Mouse (Mus musculus) hindbrain, embryonic 15.5 days (tissue): ENCODE data around the gene Rps19bp1. TPM values are rescaled to one million over a fixed set of nuclear protein-coding genes. Genes with fewer than 3 reads are reported as not detected.
A peak's percentile ranks its signal among the peaks of the same experiment; 100 is the strongest.

Experiments used
- ATAC-seq: fragments of 200-750 bp; cut with Nextera tagmentation; 2 replicates; pipeline ENCODE4 v1.8.0; 2017; ENCODE audit warnings: low read depth, moderate number of reproducible peaks, moderate TSS enrichment; ENCODE audit not compliant: low FRiP score
- H3K27ac ChIP-seq: fragments of 300-500 bp; sonication (generic); replicated peaks from 2 replicates; pipeline ENCODE4 v1.5.1; 2015; ENCODE audit warnings: mild to moderate bottlenecking, inconsistent platforms
- H3K27me3 ChIP-seq: fragments of 300-500 bp; sonication (generic); 2 replicates; pipeline ENCODE4 v1.6.1; 2015; ENCODE audit warnings: control low read depth, inconsistent platforms
- H3K36me3 ChIP-seq: fragments of 300-500 bp; sonication (generic); 2 replicates; pipeline ENCODE4 v1.6.1; 2015; ENCODE audit warnings: control low read depth, inconsistent platforms
- H3K4me1 ChIP-seq: fragments of 300-500 bp; sonication (generic); replicated peaks from 2 replicates; pipeline ENCODE4 v1.6.1; 2015; ENCODE audit warnings: control low read depth, inconsistent platforms
- H3K4me2 ChIP-seq: fragments of 300-500 bp; sonication (generic); 2 replicates; pipeline ENCODE4 v1.6.1; 2015; ENCODE audit warnings: moderate library complexity, mild to moderate bottlenecking, inconsistent platforms
- H3K4me3 ChIP-seq: fragments of 300-500 bp; sonication (generic); 2 replicates; pipeline ENCODE4 v1.5.1; 2015; ENCODE audit warnings: mild to moderate bottlenecking, inconsistent platforms
- H3K9ac ChIP-seq: fragments of 300-500 bp; sonication (generic); 2 replicates; pipeline ENCODE4 v1.6.1; 2015; ENCODE audit warnings: inconsistent platforms
- H3K9me3 ChIP-seq: fragments of 300-500 bp; sonication (generic); 2 replicates; pipeline ENCODE4 v1.6.1; 2016; ENCODE audit warnings: control low read depth, inconsistent platforms
- WGBS: fragments of 180-500 bp; shearing (Covaris S2); methylation state at CpG from one replicate; pipeline ENCODE4 v1.1.7; 2015; 5-methylcytosine and 5-hydroxymethylcytosine counted together
- polyA plus RNA-seq: library from polyadenylated mRNA; unstranded; fragments of >200 nt; fragmentation: Nextera tagmentation; extraction: Ambion mirVana; gene quantifications from 2 replicates; pipeline ENCODE4 v1.2.1, GENCODE M21; 2015

Gene Rps19bp1
- 76.2 and 76.7 TPM in 2 replicates for polyA plus RNA-seq

DNA sequence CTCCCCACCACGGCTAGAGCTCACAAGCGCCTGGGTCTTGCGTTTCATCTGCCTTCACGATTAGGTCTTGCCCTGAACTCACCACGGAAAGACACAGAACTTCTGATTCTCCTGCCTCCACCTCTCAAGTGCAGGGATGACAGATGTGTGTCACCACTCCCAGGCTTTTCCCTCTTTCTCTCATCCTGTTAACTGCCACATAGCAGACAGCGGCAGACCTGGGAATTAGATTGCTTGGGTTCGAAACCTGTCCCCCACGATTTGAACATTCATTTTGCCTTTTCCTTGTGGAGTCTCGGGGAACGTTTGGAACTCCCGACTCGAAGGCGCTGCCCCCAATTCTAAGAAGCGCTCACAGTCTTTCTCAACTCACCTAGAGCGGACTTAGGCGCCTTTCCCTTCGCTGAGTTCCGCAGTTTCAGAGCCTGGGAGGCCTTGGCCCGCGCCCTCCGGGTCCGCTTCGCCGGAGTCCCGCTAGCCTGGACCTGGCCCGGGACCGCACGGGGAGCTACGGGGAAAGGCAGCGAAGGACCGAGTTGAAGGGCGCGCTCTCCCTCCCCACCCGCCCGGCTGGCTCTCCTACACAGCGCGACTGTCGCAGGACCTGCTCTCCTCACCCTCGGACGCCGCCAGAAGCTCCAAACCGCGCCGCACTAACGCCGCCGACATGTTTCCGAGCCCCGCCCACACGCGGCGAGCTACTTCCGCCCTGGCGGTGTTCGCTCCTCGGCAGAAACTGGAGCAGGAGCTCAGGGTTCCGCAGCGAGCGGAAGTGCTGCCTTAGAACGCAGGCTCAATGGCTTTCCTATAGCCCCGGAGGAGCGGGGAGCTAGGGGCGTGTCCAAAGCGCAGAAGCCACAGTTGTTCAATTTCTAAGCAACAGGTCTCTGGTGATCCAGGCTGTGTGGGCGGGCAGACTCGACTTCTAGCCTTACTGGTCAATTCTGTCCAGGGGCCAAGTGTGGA, at the start of gene Rps19bp1:
Gene Rps19bp1 (minus strand): TSS at position 706 of the 966 bp plus-strand sequence.
- WGBS: 2% methylated on average over 66 of the region's 66 CpGs
- Histone ChIP-seq H3K27ac (peak within 1 kb of the TSS; percentile 62), H3K4me2 (peak within 1 kb of the TSS; percentile 82), H3K4me1 (peaks cover 25% of the 10 kb centered on the region), H3K9me3 (no peaks in the 10 kb centered on the region), H3K27me3 (no peaks in the 10 kb centered on the region), H3K9ac (peak within 1 kb of the TSS; percentile 70), H3K4me3 (peak within 1 kb of the TSS; percentile 72), H3K36me3 (0 out of 2 replicates have a peak, but pooled peaks cover 7% of the 10 kb centered on the region)
- peak; percentile 92 for ATAC-seq

DNA sequence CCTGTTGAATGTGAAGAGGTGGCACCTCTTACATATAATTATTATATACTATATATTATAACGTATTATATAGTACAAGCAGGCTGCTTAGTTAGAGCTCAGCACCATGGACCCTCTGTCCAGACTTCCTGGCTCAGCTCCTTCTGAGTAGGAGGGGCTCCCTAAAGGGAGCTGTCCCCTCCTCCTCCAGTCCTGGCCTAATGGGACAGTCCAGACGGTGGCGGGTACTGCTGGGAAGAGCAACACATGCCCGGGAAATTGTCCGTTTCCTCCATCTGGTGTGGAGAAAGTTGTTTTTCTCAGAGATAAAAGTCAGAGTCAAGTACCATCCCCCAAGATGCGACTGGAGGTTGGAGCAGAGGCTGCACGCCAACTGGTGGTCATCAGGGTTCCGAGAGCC, 42.0 kb upstream of the Rps19bp1 start:
- Histone ChIP-seq H3K4me1 (0 out of 2 replicates have a peak, but pooled peaks cover 5% of the 10 kb centered on the region), H3K4me2 (no peak overlapping the region), H3K4me3 (no peak overlapping the region), H3K36me3 (no peaks in the 10 kb centered on the region), H3K27ac (no peak overlapping the region), H3K27me3 (no peaks in the 10 kb centered on the region), H3K9ac (no peak overlapping the region), H3K9me3 (no peaks in the 10 kb centered on the region)
- WGBS: 67% methylated on average over 8 of the region's 8 CpGs
- no peak for ATAC-seq

DNA sequence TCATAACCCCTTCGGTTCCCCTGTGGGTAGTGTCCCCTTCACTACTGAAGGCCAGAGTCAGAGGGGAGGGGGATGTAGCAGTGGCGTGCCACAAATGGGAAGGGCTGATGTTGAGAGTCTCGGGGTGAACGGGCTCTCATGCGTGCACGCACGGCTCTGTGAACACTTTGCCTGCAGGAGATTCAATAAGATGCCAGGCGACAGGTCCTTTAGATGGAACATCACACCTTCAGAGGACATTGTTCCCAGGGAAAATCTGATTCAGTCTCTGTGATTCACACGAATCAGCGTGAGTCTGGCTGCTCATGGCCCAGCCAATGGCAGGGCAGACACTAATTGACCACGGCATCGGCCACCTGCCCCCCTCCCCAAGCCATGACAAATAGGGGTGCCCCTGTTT, 40.1 kb upstream of the Rps19bp1 start:
- ATAC-seq: no peak
- Histone ChIP-seq H3K9ac (no peak overlapping the region), H3K4me1 (0 out of 2 replicates have a peak, but pooled peaks cover 5% of the 10 kb centered on the region), H3K27ac (no peak overlapping the region), H3K36me3 (no peaks in the 10 kb centered on the region), H3K27me3 (no peaks in the 10 kb centered on the region), H3K4me3 (no peak overlapping the region), H3K4me2 (no peak overlapping the region), H3K9me3 (no peaks in the 10 kb centered on the region)
- 63% methylated on average over 12 of the region's 12 CpGs for WGBS

DNA sequence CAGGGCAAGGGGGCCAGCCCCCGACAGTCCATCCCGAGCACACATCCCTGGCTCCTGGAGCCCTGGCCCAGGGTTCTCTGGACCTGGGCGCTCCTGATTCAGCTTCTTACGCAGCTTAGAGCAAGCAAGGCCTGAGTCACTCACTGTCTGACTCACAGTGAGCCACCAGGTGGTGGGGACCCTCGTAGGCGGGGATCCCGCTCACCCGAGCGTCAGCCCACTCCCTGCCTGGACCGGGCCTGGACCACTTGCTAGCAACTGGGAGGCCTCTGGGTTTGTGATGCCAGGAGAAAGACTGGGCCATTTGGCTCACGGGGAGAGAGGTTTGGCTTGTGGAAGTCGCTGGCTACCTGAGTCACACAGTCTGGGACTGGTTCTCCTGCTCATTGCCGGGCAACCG, 39.7 kb upstream of the Rps19bp1 start:
- Histone ChIP-seq H3K27ac (no peak overlapping the region), H3K9me3 (no peaks in the 10 kb centered on the region), H3K27me3 (no peaks in the 10 kb centered on the region), H3K9ac (no peak overlapping the region), H3K36me3 (no peaks in the 10 kb centered on the region), H3K4me1 (0 out of 2 replicates have a peak, but pooled peaks cover 5% of the 10 kb centered on the region), H3K4me2 (no peak overlapping the region), H3K4me3 (no peak overlapping the region)
- no peak for ATAC-seq
- 75% methylated on average over 14 of the region's 14 CpGs for WGBS

DNA sequence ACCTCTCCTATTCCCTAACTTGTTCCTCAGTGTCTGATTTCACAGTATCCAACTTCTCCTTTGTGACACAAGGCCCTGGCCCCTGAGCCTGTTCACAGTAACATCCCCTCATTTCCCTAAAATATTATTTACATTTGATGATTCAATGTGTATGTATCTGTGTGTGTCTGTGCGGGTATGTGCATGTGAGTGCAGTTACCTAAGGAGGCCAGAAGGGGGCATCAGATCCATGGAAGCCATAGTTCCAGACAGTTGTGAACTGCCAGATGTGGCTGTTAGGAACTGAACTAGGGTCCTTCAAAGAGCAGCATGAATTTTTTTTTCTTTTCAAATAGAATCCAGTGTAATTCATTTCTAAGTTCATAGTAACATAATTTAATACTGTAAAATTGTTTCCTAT, 33.0 kb upstream of the Rps19bp1 start:
- Histone ChIP-seq H3K9ac (no peak overlapping the region), H3K36me3 (no peaks in the 10 kb centered on the region), H3K4me2 (no peak overlapping the region), H3K27me3 (no peaks in the 10 kb centered on the region), H3K4me3 (no peak overlapping the region), H3K9me3 (no peaks in the 10 kb centered on the region), H3K4me1 (no peaks in the 10 kb centered on the region), H3K27ac (no peak overlapping the region)
- ATAC-seq: no peak
- WGBS: 88% methylated on average over 1 of the region's 1 CpGs

- H3K4me2 ChIP-seq: peak overlapping the region; percentile 93
- no peak overlapping the region; the same call in 1 of the 2 replicates for H3K4me3 ChIP-seq
- 14% methylated on average over 10 of the region's 10 CpGs for WGBS
- no peak overlapping the region for H3K27ac ChIP-seq
- no peak for ATAC-seq
- H3K4me1 ChIP-seq: peaks cover 21% of the 10 kb centered on the region
- H3K9me3 ChIP-seq: no peaks in the 10 kb centered on the region
- H3K36me3 ChIP-seq: no peaks in the 10 kb centered on the region
- H3K9ac ChIP-seq: no peak overlapping the region
- H3K27me3 ChIP-seq: peaks cover 42% of the 10 kb centered on the region
Measured at GRCm38 (mm10) chr15:80289436-80289835, 25.3 kb upstream of the Rps19bp1 start.

DNA sequence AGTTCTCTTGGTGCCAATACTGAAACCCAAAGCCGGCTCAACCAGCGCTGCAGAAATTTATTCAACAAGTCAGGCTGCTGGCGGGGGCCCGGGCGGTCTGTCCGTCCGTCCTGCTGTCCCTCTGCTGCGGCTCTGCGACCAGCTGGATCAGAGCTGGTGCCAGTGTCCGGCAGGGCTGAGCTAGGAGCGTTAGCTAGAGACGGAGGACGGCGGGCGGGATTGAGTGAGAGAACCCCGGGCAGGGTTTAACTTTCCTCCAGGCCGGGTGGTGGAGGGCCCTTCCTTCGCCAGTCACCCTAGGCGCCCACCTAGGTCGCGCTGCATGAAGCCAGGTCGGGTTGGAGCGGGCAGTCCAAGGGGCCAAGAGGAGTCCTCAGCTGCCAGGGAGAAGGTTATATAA, 23.9 kb upstream of the Rps19bp1 start:
- ATAC-seq: no peak

GRCm38 (mm10) chr15:80286851-80287415, 22.8 kb upstream of the Rps19bp1 start, which contains the start of gene Cacna1i:
Gene Cacna1i (plus strand): TSS chr15:80287238.
- Histone ChIP-seq H3K27ac (peak within 1 kb of the TSS; percentile 34; the same call in 1 of the 2 replicates), H3K27me3 (peaks cover 45% of the 10 kb centered on the region)
- WGBS: under 1% methylated on average over 50 of the region's 50 CpGs

More for the DNA sequence above, 23.9 kb upstream of the Rps19bp1 start:
- H3K27me3 ChIP-seq: peaks cover 45% of the 10 kb centered on the region
- H3K27ac ChIP-seq: no peak overlapping the region
- peaks cover 21% of the 10 kb centered on the region for H3K4me1 ChIP-seq
- H3K36me3 ChIP-seq: no peaks in the 10 kb centered on the region
- H3K4me3 ChIP-seq: peak overlapping the region; percentile 69
- peak overlapping the region; percentile 80 for H3K9ac ChIP-seq
- WGBS: 2% methylated on average over 23 of the region's 23 CpGs
- peak overlapping the region; percentile 93 for H3K4me2 ChIP-seq
- H3K9me3 ChIP-seq: no peaks in the 10 kb centered on the region

DNA sequence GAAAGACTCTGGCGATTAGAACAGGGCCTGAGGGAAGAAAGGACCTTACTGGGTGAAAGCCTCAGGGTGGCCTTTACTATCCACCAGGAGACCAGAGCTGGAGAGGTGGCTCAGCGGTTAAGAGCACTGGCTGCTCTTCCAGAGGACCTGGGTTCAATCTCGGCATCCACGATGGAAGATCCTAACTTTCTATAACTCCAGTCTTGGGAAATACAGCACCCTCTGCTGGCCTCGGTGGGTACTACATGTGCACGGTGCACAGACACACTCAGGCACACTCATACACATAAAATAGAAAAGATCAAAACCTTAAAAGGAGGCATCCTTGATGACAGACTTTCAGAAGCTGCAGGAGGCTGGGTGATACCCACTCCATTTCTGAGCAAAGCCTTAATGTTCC, 16.5 kb upstream of the Rps19bp1 start:
- peaks cover 20% of the 10 kb centered on the region for H3K27me3 ChIP-seq
- H3K9me3 ChIP-seq: no peaks in the 10 kb centered on the region
- no peak overlapping the region for H3K4me2 ChIP-seq
- H3K4me1 ChIP-seq: peaks cover 3% of the 10 kb centered on the region; the same call in 1 of the 2 replicates
- H3K27ac ChIP-seq: no peak overlapping the region
- no peak overlapping the region for H3K9ac ChIP-seq
- 23% methylated on average over 6 of the region's 6 CpGs for WGBS
- H3K4me3 ChIP-seq: no peak overlapping the region
- no peaks in the 10 kb centered on the region for H3K36me3 ChIP-seq
- ATAC-seq: no peak

More at GRCm38 (mm10) chr15:80286851-80287415, 22.8 kb upstream of the Rps19bp1 start, which contains the start of gene Cacna1i:
- Histone ChIP-seq H3K4me2 (peak within 1 kb of the TSS; percentile 93), H3K9ac (peak within 1 kb of the TSS; percentile 80), H3K4me1 (peaks cover 21% of the 10 kb centered on the region), H3K9me3 (no peaks in the 10 kb centered on the region), H3K4me3 (peak within 1 kb of the TSS; percentile 69), H3K36me3 (no peaks in the 10 kb centered on the region)
- ATAC-seq: peak; percentile 86

GRCm38 (mm10) chr15:80279053-80279452, 14.9 kb upstream of the Rps19bp1 start:
- Histone ChIP-seq H3K9ac (no peak overlapping the region), H3K36me3 (no peaks in the 10 kb centered on the region), H3K9me3 (no peaks in the 10 kb centered on the region), H3K4me1 (peaks cover 3% of the 10 kb centered on the region; the same call in 1 of the 2 replicates), H3K4me2 (no peak overlapping the region), H3K27me3 (peaks cover 11% of the 10 kb centered on the region; the same call in 1 of the 2 replicates), H3K27ac (no peak overlapping the region), H3K4me3 (no peak overlapping the region)
- ATAC-seq: no peak
- 91% methylated on average over 2 of the region's 2 CpGs for WGBS

DNA sequence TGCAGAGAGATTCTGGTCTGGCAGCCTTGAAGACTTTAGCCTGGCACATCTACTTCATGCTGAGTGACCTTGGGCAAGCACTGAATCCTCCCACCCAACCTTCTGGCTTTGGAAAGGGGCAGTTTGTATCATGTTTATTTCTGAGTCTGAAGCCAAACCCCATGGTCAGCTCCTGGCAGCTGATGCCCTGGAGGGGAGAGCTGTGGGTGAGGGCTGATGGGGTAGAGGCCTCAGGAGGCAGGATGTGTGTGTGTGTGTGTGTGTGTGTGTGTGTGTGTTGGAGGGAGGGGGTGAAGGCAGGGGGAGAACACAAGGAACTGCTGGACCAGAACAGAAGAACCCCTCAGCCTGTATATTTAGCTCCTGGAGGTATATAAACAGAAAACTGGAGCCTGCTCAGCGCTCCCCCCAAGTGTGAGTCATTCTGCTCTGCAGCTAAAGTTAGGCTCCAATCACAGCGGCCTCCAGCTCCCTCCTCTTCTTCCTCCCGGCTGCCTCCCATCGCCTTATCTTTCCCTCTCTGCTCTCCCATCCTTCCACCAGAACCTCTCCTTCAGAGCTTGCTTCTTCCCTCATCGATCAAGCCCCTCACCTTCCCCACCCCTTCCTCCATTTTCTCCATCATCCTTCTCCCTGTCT, 14.1 kb upstream of the Rps19bp1 start:
- Histone ChIP-seq H3K9ac (no peak overlapping the region), H3K4me2 (no peak overlapping the region), H3K27ac (no peak overlapping the region), H3K27me3 (peaks cover 11% of the 10 kb centered on the region; the same call in 1 of the 2 replicates), H3K4me1 (peaks cover 3% of the 10 kb centered on the region; the same call in 1 of the 2 replicates), H3K4me3 (no peak overlapping the region), H3K9me3 (no peaks in the 10 kb centered on the region), H3K36me3 (no peaks in the 10 kb centered on the region)
- 67% methylated on average over 5 of the region's 5 CpGs for WGBS
- ATAC-seq: no peak
